Mouse (Mus musculus) ES-E14 (cell line): ENCODE results near the gene Igf2r. TPM values are rescaled to one million over a fixed set of nuclear protein-coding genes. Genes with fewer than 3 reads are reported as not detected.

Experiments
- DNase-seq: peaks from one replicate; pipeline ENCODE4 v3.0.0-alpha.2; 2013; ENCODE audit warnings: low read depth, low spot score
- H3K27ac ChIP-seq: 2 replicates; pipeline ENCODE4 v1.5.1; 2012; ENCODE audit warnings: low read depth, mild to moderate bottlenecking, low read length, moderate library complexity, mixed read lengths; ENCODE audit not compliant: poor library complexity, insufficient read depth, severe bottlenecking
- H3K36me3 ChIP-seq: 2 replicates; pipeline ENCODE4 v1.6.1; 2012; ENCODE audit warnings: mild to moderate bottlenecking, low read length, moderate library complexity, mixed read lengths; ENCODE audit not compliant: control insufficient read depth, poor library complexity, insufficient read depth, severe bottlenecking
- H3K4me1 ChIP-seq, 2 experiments: fragments of 150-350 bp in 1 of 2; sonication (generic) in 1 of 2; 2 replicates each; pipeline ENCODE4 v1.6.1; 2012; ENCODE audit warnings: low read length in 2 of 2, mild to moderate bottlenecking in 1 of 2, mixed read lengths in 1 of 2; ENCODE audit not compliant: control insufficient read depth in 2 of 2, insufficient read depth in 2 of 2, poor library complexity in 1 of 2
- H3K4me3 ChIP-seq, 2 experiments: fragments of 150-350 bp in 1 of 2; sonication (generic) in 1 of 2; 2 replicates each; pipeline ENCODE4 v1.5.1; 2012; ENCODE audit warnings: low read length in 2 of 2, low read depth in 1 of 2, mild to moderate bottlenecking in 1 of 2, mixed read lengths in 1 of 2; ENCODE audit not compliant: insufficient read depth in 1 of 2, poor library complexity in 1 of 2, severe bottlenecking in 1 of 2
- H3K9ac ChIP-seq: 2 replicates; pipeline ENCODE4 v1.6.1; 2012; ENCODE audit warnings: low read depth, mild to moderate bottlenecking, low read length, mixed read lengths; ENCODE audit not compliant: poor library complexity, insufficient read depth, severe bottlenecking
- H3K9me3 ChIP-seq: fragments of 150-350 bp; sonication (generic); 2 replicates; pipeline ENCODE4 v1.6.1; 2012; ENCODE audit warnings: low read depth, mild to moderate bottlenecking, low read length; ENCODE audit not compliant: control insufficient read depth, insufficient read depth
- CHD2 ChIP-seq: IDR thresholded peaks from 2 replicates; pipeline ENCODE4 v1.6.1; 2014; ENCODE audit warnings: mild to moderate bottlenecking, low read depth, low read length, inconsistent platforms
- HCFC1 ChIP-seq: IDR thresholded peaks from 2 replicates; pipeline ENCODE4 v1.6.1; 2012; ENCODE audit warnings: low read length, inconsistent platforms, borderline replicate concordance; ENCODE audit not compliant: insufficient read depth
- MAFK ChIP-seq: IDR thresholded peaks from 2 replicates; pipeline ENCODE4 v1.6.1; 2014; ENCODE audit warnings: mild to moderate bottlenecking, low read depth, low read length, inconsistent platforms; ENCODE audit not compliant: insufficient read depth
- ZC3H11A ChIP-seq: IDR thresholded peaks from 2 replicates; pipeline ENCODE4 v1.6.1; 2012; ENCODE audit warnings: low read depth, mild to moderate bottlenecking, inconsistent platforms, low read length, borderline replicate concordance
- ZNF384 ChIP-seq: IDR thresholded peaks from 2 replicates; pipeline ENCODE4 v1.6.1; 2012; ENCODE audit warnings: low read depth, low read length, inconsistent platforms
- in situ Hi-C, 2 experiments: fragments of 600-800 bp; cut with MboI; formaldehyde crosslinking; loops; one replicate each; pipeline ENCODE4 v1.15.1; 2025; ENCODE audit warnings: low sequenced_read_pairs in 2 of 2, inconsistent platforms in 1 of 2; ENCODE audit not compliant: unreplicated experiment in 2 of 2
- total RNA-seq: library from RNA; depleted of rRNA; stranded (reverse); fragments of 300-350 nt; gene quantifications from 2 replicates; pipeline ENCODE4 v1.2.3, GENCODE M21; 2012; rRNA removed

Gene Igf2r
- total RNA-seq, 1 experiment = 91.9 TPM

GRCm38 (mm10) chr17:12639585-12639984, 129.9 kb downstream of the Igf2r start:
- Histone ChIP-seq H3K4me1 (no peaks in the 10 kb centered on the region), H3K27ac (no peak overlapping the region), H3K9ac (no peak overlapping the region), H3K9me3 (no peaks in the 10 kb centered on the region), H3K36me3 (no peaks in the 10 kb centered on the region), H3K4me3 (no peak overlapping the region)
- DNase-seq = no peak
- TF ChIP-seq ZC3H11A (peak; percentile 24; the same call in 1 of the 2 replicates), CHD2 (no peak), MAFK (no peak), HCFC1 (no peak), ZNF384 (no peak)
- in situ Hi-C loops = no loop called here

GRCm38 (mm10) chr17:12634814-12635213, 134.7 kb downstream of the Igf2r start:
- no peak for DNase-seq
- no peak for TF ChIP-seq CHD2
- TF ChIP-seq ZC3H11A = no peak
- no peak for TF ChIP-seq ZNF384
- TF ChIP-seq MAFK = no peak
- no peak for TF ChIP-seq HCFC1
- H3K9me3 ChIP-seq = no peaks in the 10 kb centered on the region
- H3K27ac ChIP-seq = no peak overlapping the region
- no peaks in the 10 kb centered on the region for H3K4me1 ChIP-seq
- no peaks in the 10 kb centered on the region for H3K36me3 ChIP-seq
- no peak overlapping the region for H3K9ac ChIP-seq
- in situ Hi-C loops = no loop called here
- no peak overlapping the region for H3K4me3 ChIP-seq

Other genes starting within 250 kb of the Igf2r start
- gene Slc22a2, start 185.5 kb downstream of the Igf2r start, total RNA-seq = not detected in 2 replicates
- gene Slc22a1, start 93.8 kb downstream of the Igf2r start, total RNA-seq = 0.11 and 0.18 TPM in 2 replicates
- not detected in 2 replicates for gene Mas1, start 98.5 kb upstream of the Igf2r start, total RNA-seq
- not detected in 2 replicates for gene Mrgprh, start 106.4 kb upstream of the Igf2r start, total RNA-seq
- gene Pnldc1, start 140.6 kb upstream of the Igf2r start, total RNA-seq = 18.7 and 35.5 TPM in 2 replicates
- gene Tcp1, start 146.0 kb upstream of the Igf2r start, total RNA-seq = 414 and 519 TPM in 2 replicates
- gene Mrpl18, start 146.7 kb upstream of the Igf2r start, total RNA-seq = 119 and 147 TPM in 2 replicates
- gene Acat3, start 170.9 kb upstream of the Igf2r start, total RNA-seq = 6.4 and 9.1 TPM in 2 replicates
- gene Acat2, start 191.1 kb upstream of the Igf2r start, total RNA-seq = 44.0 and 57.3 TPM in 2 replicates
- gene Wtap, start 224.5 kb upstream of the Igf2r start, total RNA-seq = 83.8 and 85.6 TPM in 2 replicates
- gene Sod2, start 237.2 kb upstream of the Igf2r start, total RNA-seq = 161 and 199 TPM in 2 replicates